Mouse (Mus musculus): ENCODE measurements around the gene P4ha1.

DNA sequence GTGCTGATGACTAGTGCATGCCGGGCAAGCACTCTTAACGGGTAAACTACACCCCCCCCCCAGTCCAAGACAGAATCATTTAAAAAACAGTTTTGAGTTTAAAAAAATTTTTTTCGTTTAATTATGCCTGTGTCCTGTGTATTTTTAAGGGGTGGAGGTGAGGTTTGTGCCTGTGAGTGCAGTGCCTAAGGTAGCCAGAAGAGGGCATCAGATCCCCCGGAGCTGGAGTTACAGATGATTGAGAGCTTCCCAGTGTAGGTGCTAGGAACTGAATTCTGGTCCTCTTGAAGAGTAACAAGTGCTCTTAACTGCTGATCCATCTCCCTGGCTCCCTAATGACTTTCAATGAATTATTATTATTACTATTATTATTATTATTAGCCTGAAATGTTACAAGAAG, 55.6 kb downstream of the P4ha1 start:
- TF ChIP-seq CTCF (IDR thresholded peaks at IDR 0.05; ENCODE audit: borderline replicate concordance, insufficient read depth, low read depth, low read length): peak; percentile 13; the same call in 1 of the 2 replicates
- no peak for TF ChIP-seq POLR2A (IDR thresholded peaks at IDR 0.05; ENCODE audit: borderline replicate concordance, insufficient read depth, low read length)
